20 mouse cellular contexts compared by ENCODE assay signal in genomic region chr12:68584786-68585523, GRCm38 (mm10).
DNase-seq lines count a peak whose midpoint lies in the region; ATAC-seq and TF ChIP-seq lines count a peak whose summit lies in the region.
"Had no signal": no experiment of that assay in that cellular context is flagged by ENCODE, and none has a peak within 500 bp of the region (broad histone marks: within the 10 kb centered on the region; RNA-seq: fewer than 3 reads in every experiment).

No protein-coding gene starts in this region.

- H3K36me3 ChIP-seq in forebrain, embryonic 12.5 days (replicated peaks), result no peaks in the 10 kb centered on the region
- no peaks in the 10 kb centered on the region for H3K36me3 ChIP-seq in forebrain, postnatal 0 days (ENCODE audit: insufficient read depth)
- no peaks in the 10 kb centered on the region for H3K36me3 ChIP-seq in midbrain, embryonic 13.5 days
- H3K36me3 ChIP-seq in midbrain, embryonic 10.5 days, result no peaks in the 10 kb centered on the region
- no peaks in the 10 kb centered on the region for H3K36me3 ChIP-seq in heart, embryonic 13.5 days
- no peaks in the 10 kb centered on the region for H3K36me3 ChIP-seq in neural tube, embryonic 13.5 days
- H3K36me3 ChIP-seq: embryonic facial prominence, embryonic 12.5 days; G1E; neural tube, embryonic 12.5 days had no signal

- H3K27ac ChIP-seq in forebrain, embryonic 12.5 days, result no peak overlapping the region
- no peak overlapping the region for H3K27ac ChIP-seq in forebrain, postnatal 0 days (ENCODE audit: low read depth, low read length)
- no peak overlapping the region for H3K27ac ChIP-seq in midbrain, embryonic 13.5 days
- H3K27ac ChIP-seq in midbrain, embryonic 10.5 days (replicated peaks), result no peak overlapping the region
- H3K27ac ChIP-seq in heart, embryonic 13.5 days (replicated peaks), result peak overlapping the region; percentile 36
- H3K27ac ChIP-seq in neural tube, embryonic 13.5 days (replicated peaks), result peak overlapping the region; percentile 20; the same call in 1 of the 2 replicates
- no peak overlapping the region for H3K27ac ChIP-seq in cerebellum, adult 2 months (ENCODE audit: insufficient read depth, low read length)
- H3K27ac ChIP-seq: embryonic facial prominence, embryonic 12.5 days; heart, adult 2 months; layer of hippocampus, adult 2 months; neural tube, embryonic 12.5 days had no signal

- no peak for TF ChIP-seq POLR2A in cerebellum, adult 2 months (IDR thresholded peaks at IDR 0.05; ENCODE audit: borderline replicate concordance, insufficient read depth, low read length)

- no peak overlapping the region for H3K4me3 ChIP-seq in forebrain, embryonic 12.5 days (replicated peaks)
- no peak overlapping the region for H3K4me3 ChIP-seq in forebrain, postnatal 0 days (ENCODE audit: low read depth, low read length)
- no peak overlapping the region for H3K4me3 ChIP-seq in midbrain, embryonic 13.5 days (replicated peaks)
- no peak overlapping the region for H3K4me3 ChIP-seq in midbrain, embryonic 10.5 days
- H3K4me3 ChIP-seq in heart, embryonic 13.5 days, result no peak overlapping the region
- H3K4me3 ChIP-seq in neural tube, embryonic 13.5 days, result no peak overlapping the region
- H3K4me3 ChIP-seq in cerebellum, adult 2 months (replicated peaks; ENCODE audit: insufficient read depth, low read depth, low read length), result no peak overlapping the region
- H3K4me3 ChIP-seq: embryonic facial prominence, embryonic 12.5 days; heart, adult 2 months; layer of hippocampus, adult 2 months; megakaryocyte, embryonic 14.5 days; neural tube, embryonic 12.5 days had no signal

- no peak overlapping the region for H3K9ac ChIP-seq in forebrain, embryonic 12.5 days
- no peak overlapping the region for H3K9ac ChIP-seq in forebrain, postnatal 0 days
- no peak overlapping the region for H3K9ac ChIP-seq in midbrain, embryonic 13.5 days (replicated peaks)
- no peak overlapping the region for H3K9ac ChIP-seq in heart, embryonic 13.5 days
- no peak overlapping the region for H3K9ac ChIP-seq in neural tube, embryonic 13.5 days
- H3K9ac ChIP-seq: embryonic facial prominence, embryonic 12.5 days; neural tube, embryonic 12.5 days had no signal

- H3K4me2 ChIP-seq in forebrain, embryonic 12.5 days, result no peak overlapping the region
- no peak overlapping the region for H3K4me2 ChIP-seq in forebrain, postnatal 0 days (ENCODE audit: low read depth)
- H3K4me2 ChIP-seq in midbrain, embryonic 13.5 days (replicated peaks), result no peak overlapping the region
- H3K4me2 ChIP-seq in heart, embryonic 13.5 days, result no peak overlapping the region
- no peak overlapping the region for H3K4me2 ChIP-seq in neural tube, embryonic 13.5 days
- H3K4me2 ChIP-seq: embryonic facial prominence, embryonic 12.5 days; liver, embryonic 11.5 days; neural tube, embryonic 12.5 days had no signal

- WGBS in forebrain, embryonic 12.5 days, result 28% methylated on average over 6 of the region's 6 CpGs
- 19% methylated on average over 6 of the region's 6 CpGs for WGBS in forebrain, postnatal 0 days
- 63% methylated on average over 6 of the region's 6 CpGs for WGBS in midbrain, embryonic 13.5 days
- 65% methylated on average over 6 of the region's 6 CpGs for WGBS in midbrain, embryonic 10.5 days
- WGBS in heart, embryonic 13.5 days, result 19% methylated on average over 6 of the region's 6 CpGs
- WGBS in neural tube, embryonic 13.5 days, result 54% methylated on average over 6 of the region's 6 CpGs
- WGBS in cerebellum, adult 2 months, result 74% methylated on average over 6 of the region's 6 CpGs

- TF ChIP-seq CTCF in forebrain, postnatal 0 days (IDR thresholded peaks at IDR 0.05; ENCODE audit: low read depth), result no peak
- TF ChIP-seq CTCF in cerebellum, adult 2 months (IDR thresholded peaks at IDR 0.05; ENCODE audit: borderline replicate concordance, insufficient read depth, low read depth, low read length), result no peak

- H3K27me3 ChIP-seq in forebrain, embryonic 12.5 days, result no peaks in the 10 kb centered on the region
- H3K27me3 ChIP-seq in forebrain, postnatal 0 days (ENCODE audit: insufficient read depth, low read length), result no peaks in the 10 kb centered on the region
- no peaks in the 10 kb centered on the region for H3K27me3 ChIP-seq in midbrain, embryonic 13.5 days
- H3K27me3 ChIP-seq in midbrain, embryonic 10.5 days (ENCODE audit: low read depth, poor library complexity, severe bottlenecking), result no peaks in the 10 kb centered on the region
- H3K27me3 ChIP-seq in heart, embryonic 13.5 days (replicated peaks), result no peaks in the 10 kb centered on the region
- H3K27me3 ChIP-seq in neural tube, embryonic 13.5 days, result no peaks in the 10 kb centered on the region
- H3K27me3 ChIP-seq in cerebellum, adult 2 months (ENCODE audit: control insufficient read depth, insufficient read depth, low read length), result no peaks in the 10 kb centered on the region
- H3K27me3 ChIP-seq: embryonic facial prominence, embryonic 12.5 days; megakaryocyte, embryonic 14.5 days; neural tube, embryonic 12.5 days had no signal

- no peak for DNase-seq in forebrain, postnatal 0 days
- no peak for DNase-seq in midbrain, embryonic 10.5 days (ENCODE audit: low spot score)
- DNase-seq in embryo, embryonic 11 days, result no peak
- no peak for DNase-seq in cerebellum, adult 2 months
- DNase-seq: B cell, adult 2 months; cerebellum, adult 8-10 months; kidney, adult 18-20 months; right cerebral cortex, postnatal 25 days; thymus, postnatal 4 days had no signal

- peak; percentile 77 for ATAC-seq in forebrain, embryonic 12.5 days (ENCODE audit: low FRiP score)
- ATAC-seq in forebrain, postnatal 0 days, result no peak; the same call in 1 of the 2 replicates
- 0 out of 2 replicates have a peak, but pooled peaks have one; percentile 40 for ATAC-seq in midbrain, embryonic 13.5 days
- peak; percentile 58 for ATAC-seq in heart, embryonic 13.5 days (ENCODE audit: extremely low read depth, insufficient number of reproducible peaks, low FRiP score, low TSS enrichment)
- peak; percentile 23; the same call in 1 of the 2 replicates for ATAC-seq in neural tube, embryonic 13.5 days (ENCODE audit: low read depth)

- peaks cover 12% of the 10 kb centered on the region for H3K4me1 ChIP-seq in forebrain, embryonic 12.5 days
- peaks cover 6% of the 10 kb centered on the region; the same call in 1 of the 2 replicates for H3K4me1 ChIP-seq in forebrain, postnatal 0 days (ENCODE audit: insufficient read depth)
- peaks cover 14% of the 10 kb centered on the region for H3K4me1 ChIP-seq in midbrain, embryonic 13.5 days (replicated peaks)
- H3K4me1 ChIP-seq in midbrain, embryonic 10.5 days, result peaks cover 22% of the 10 kb centered on the region
- H3K4me1 ChIP-seq in heart, embryonic 13.5 days, result peaks cover 20% of the 10 kb centered on the region
- H3K4me1 ChIP-seq in neural tube, embryonic 13.5 days (replicated peaks), result peaks cover 10% of the 10 kb centered on the region
- H3K4me1 ChIP-seq in cerebellum, adult 2 months (ENCODE audit: control insufficient read depth, insufficient read depth, low read length), result no peaks in the 10 kb centered on the region
- H3K4me1 ChIP-seq: embryonic facial prominence, embryonic 12.5 days; megakaryocyte, embryonic 14.5 days had no signal

- H3K9me3 ChIP-seq in forebrain, embryonic 12.5 days, result no peaks in the 10 kb centered on the region
- H3K9me3 ChIP-seq in forebrain, postnatal 0 days (ENCODE audit: low read length), result no peaks in the 10 kb centered on the region
- no peaks in the 10 kb centered on the region for H3K9me3 ChIP-seq in midbrain, embryonic 13.5 days
- H3K9me3 ChIP-seq in midbrain, embryonic 10.5 days (replicated peaks), result no peaks in the 10 kb centered on the region
- H3K9me3 ChIP-seq in heart, embryonic 13.5 days, result no peaks in the 10 kb centered on the region
- no peaks in the 10 kb centered on the region for H3K9me3 ChIP-seq in neural tube, embryonic 13.5 days
- H3K9me3 ChIP-seq: embryonic facial prominence, embryonic 12.5 days; neural tube, embryonic 12.5 days had no signal

Comparison
In these comparisons a context has a peak if more than half of its experiments do, and no peak if none do; other contexts are left out.
1. H3K27ac ChIP-seq: peak in heart, embryonic 13.5 days (single experiment) and neural tube, embryonic 13.5 days (single experiment); none in forebrain, embryonic 12.5 days (single experiment), forebrain, postnatal 0 days (single experiment), midbrain, embryonic 13.5 days (single experiment), midbrain, embryonic 10.5 days (single experiment) and cerebellum, adult 2 months (single experiment).